Mouse (Mus musculus): ENCODE measurements at regions not wholly inside any gene's neighbourhood (a gene's known extent, or its start where the extent isn't known, plus 50 kb on each side); places are given as distances from the start of the nearest gene placed in this dataset.
"Not testable (repeated sequence)": the region's sequence is repeated elsewhere in the genome, so short reads cannot be mapped to it uniquely, and the experiment has no call there.

- no peak overlapping the region for H3K27ac ChIP-seq
- no peak for DNase-seq (ENCODE audit: low spot score in 2 of 2)
- no peak for TF ChIP-seq CTCF (conservative IDR thresholded peaks at IDR 0.05)
- no peak overlapping the region for H3K4me3 ChIP-seq
Measured at GRCm38 (mm10) chr9:116462232-116462631, 287.1 kb upstream of the Tgfbr2 start.

- Histone ChIP-seq H3K27ac (no peak overlapping the region), H3K4me3 (no peak overlapping the region)
- no peak for DNase-seq (ENCODE audit: low spot score in 2 of 2)
- no peak for TF ChIP-seq CTCF (conservative IDR thresholded peaks at IDR 0.05)
Measured at GRCm38 (mm10) chr9:116460022-116460421, 284.9 kb upstream of the Tgfbr2 start.

- peak overlapping the region; percentile 33; the same call in 1 of the 2 replicates for H3K27ac ChIP-seq
- DNase-seq (ENCODE audit: low spot score in 2 of 2) = peak; percentile 21 to 27
- no peak for TF ChIP-seq CTCF (conservative IDR thresholded peaks at IDR 0.05)
- H3K4me3 ChIP-seq = no peak overlapping the region
Measured at GRCm38 (mm10) chr9:116452050-116452449, 276.9 kb upstream of the Tgfbr2 start.

- no peak overlapping the region for H3K4me3 ChIP-seq
Measured at GRCm38 (mm10) chr9:116450829-116451228, 275.7 kb upstream of the Tgfbr2 start.

GRCm38 (mm10) chr9:116447734-116448133 lies 272.6 kb upstream of the Tgfbr2 start:
- no peak for TF ChIP-seq CTCF (conservative IDR thresholded peaks at IDR 0.05)
- Histone ChIP-seq H3K27ac (no peak overlapping the region), H3K4me3 (no peak overlapping the region)
- DNase-seq (ENCODE audit: low spot score in 2 of 2) = no peak

More at GRCm38 (mm10) chr9:116450829-116451228, 275.7 kb upstream of the Tgfbr2 start:
- no peak overlapping the region for H3K27ac ChIP-seq
- DNase-seq (ENCODE audit: low spot score in 2 of 2) = no peak
- TF ChIP-seq CTCF (conservative IDR thresholded peaks at IDR 0.05) = no peak

GRCm38 (mm10) chr9:116438580-116438979 lies 263.4 kb upstream of the Tgfbr2 start:
- TF ChIP-seq CTCF (conservative IDR thresholded peaks at IDR 0.05) = no peak
- Histone ChIP-seq H3K4me3 (no peak overlapping the region), H3K27ac (no peak overlapping the region)
- no peak for DNase-seq (ENCODE audit: low spot score in 2 of 2)

GRCm38 (mm10) chr9:116434414-116434813 lies 259.3 kb upstream of the Tgfbr2 start:
- no peak for DNase-seq (ENCODE audit: low spot score in 2 of 2)
- TF ChIP-seq CTCF (conservative IDR thresholded peaks at IDR 0.05) = no peak
- no peak overlapping the region for H3K4me3 ChIP-seq
- no peak overlapping the region for H3K27ac ChIP-seq

GRCm38 (mm10) chr9:116429061-116429460 lies 253.9 kb upstream of the Tgfbr2 start:
- Histone ChIP-seq H3K4me3 (no peak overlapping the region), H3K27ac (no peak overlapping the region)
- TF ChIP-seq CTCF (conservative IDR thresholded peaks at IDR 0.05) = no peak
- no peak for DNase-seq (ENCODE audit: low spot score in 2 of 2)

GRCm38 (mm10) chr9:116428475-116428874 lies 253.3 kb upstream of the Tgfbr2 start:
- Histone ChIP-seq H3K27ac (no peak overlapping the region), H3K4me3 (no peak overlapping the region)
- no peak for DNase-seq (ENCODE audit: low spot score in 2 of 2)
- no peak for TF ChIP-seq CTCF (conservative IDR thresholded peaks at IDR 0.05)

GRCm38 (mm10) chr9:116427278-116427677 lies 252.1 kb upstream of the Tgfbr2 start:
- DNase-seq (ENCODE audit: low spot score in 2 of 2) = peak in 1 of 2 experiments; percentile 23
- Histone ChIP-seq H3K27ac (no peak overlapping the region), H3K4me3 (no peak overlapping the region)
- no peak for TF ChIP-seq CTCF (conservative IDR thresholded peaks at IDR 0.05)

GRCm38 (mm10) chr9:116426269-116426999 lies 251.3 kb upstream of the Tgfbr2 start:
- TF ChIP-seq CTCF (conservative IDR thresholded peaks at IDR 0.05) = peak; percentile 95
- Histone ChIP-seq H3K27ac (no peak overlapping the region), H3K4me3 (no peak overlapping the region)
- peak; percentile 69 to 88 for DNase-seq (ENCODE audit: low spot score in 2 of 2)

- not testable (repeated sequence) for DNase-seq (ENCODE audit: low spot score in 2 of 2); H3K4me3 ChIP-seq; H3K27ac ChIP-seq
Measured at GRCm38 (mm10) chr9:116425400-116425799, 250.2 kb upstream of the Tgfbr2 start.

GRCm38 (mm10) chr9:116415021-116415420 lies 239.9 kb upstream of the Tgfbr2 start:
- no peak for DNase-seq (ENCODE audit: low spot score in 2 of 2)
- H3K4me3 ChIP-seq = no peak overlapping the region
- no peak for TF ChIP-seq CTCF (conservative IDR thresholded peaks at IDR 0.05)
- H3K27ac ChIP-seq = no peak overlapping the region

- no peak for TF ChIP-seq CTCF (conservative IDR thresholded peaks at IDR 0.05)
- H3K4me3 ChIP-seq = no peak overlapping the region
- no peak for DNase-seq (ENCODE audit: low spot score in 2 of 2)
- no peak overlapping the region for H3K27ac ChIP-seq
Measured at GRCm38 (mm10) chr9:116411067-116411466, 235.9 kb upstream of the Tgfbr2 start.

Measured in layer of hippocampus, adult 2 months (tissue).